Mouse (Mus musculus) forebrain, embryonic 16.5 days (tissue): Measurements from ENCODE around the gene Neil1. TPM values are rescaled to one million over a fixed set of nuclear protein-coding genes. Genes with fewer than 3 reads are reported as not detected.

Experiments used
- ATAC-seq: fragments of 200-750 bp; cut with Nextera tagmentation; 2 replicates; pipeline ENCODE4 v1.8.0; 2017; ENCODE audit warnings: mild to moderate bottlenecking, moderate library complexity
- H3K27ac ChIP-seq: fragments of 300-500 bp; sonication (generic); 2 replicates; pipeline ENCODE4 v1.5.1; 2014; ENCODE audit warnings: low read length, control low read depth
- H3K27me3 ChIP-seq: fragments of 300-500 bp; sonication (generic); replicated peaks from 2 replicates; pipeline ENCODE4 v1.6.1; 2014; ENCODE audit warnings: low read length; ENCODE audit not compliant: control insufficient read depth, insufficient read depth
- H3K36me3 ChIP-seq: fragments of 300-500 bp; sonication (generic); 2 replicates; pipeline ENCODE4 v1.6.1; 2014; ENCODE audit not compliant: control insufficient read depth, insufficient read depth
- H3K4me1 ChIP-seq: fragments of 300-500 bp; sonication (generic); replicated peaks from 2 replicates; pipeline ENCODE4 v1.6.1; 2014; ENCODE audit warnings: low read length; ENCODE audit not compliant: control insufficient read depth, insufficient read depth
- H3K4me2 ChIP-seq: fragments of 300-500 bp; sonication (generic); 2 replicates; pipeline ENCODE4 v1.6.1; 2014; ENCODE audit warnings: mild to moderate bottlenecking, low read length, control low read depth
- H3K4me3 ChIP-seq: fragments of 300-500 bp; sonication (generic); replicated peaks from 2 replicates; pipeline ENCODE4 v1.5.1; 2014; ENCODE audit warnings: mild to moderate bottlenecking, low read length, control low read depth
- H3K9ac ChIP-seq: fragments of 300-500 bp; sonication (generic); replicated peaks from 2 replicates; pipeline ENCODE4 v1.6.1; 2014; ENCODE audit warnings: low read depth, low read length, control low read depth
- H3K9me3 ChIP-seq: fragments of 300-500 bp; sonication (generic); 2 replicates; pipeline ENCODE4 v1.6.1; 2016; ENCODE audit warnings: low read length; ENCODE audit not compliant: control insufficient read depth
- WGBS: fragments of 180-500 bp; shearing (Covaris S2); extraction: QIAGEN DNeasy Blood & Tissue Kit; methylation state at CpG from one replicate; pipeline ENCODE4 v1.1.7; 2014; 5-methylcytosine and 5-hydroxymethylcytosine counted together
- polyA plus RNA-seq: library from polyadenylated mRNA; unstranded; fragments of >200 nt; fragmentation: Nextera tagmentation; extraction: Ambion mirVana; gene quantifications from 2 replicates; pipeline ENCODE4 v1.2.1, GENCODE M21; 2015

Gene Neil1
- polyA plus RNA-seq, 1 experiment from 2014 or later = 10.6 TPM

- no peak for ATAC-seq
- WGBS = 86% methylated on average over 11 of the region's 11 CpGs
- Histone ChIP-seq H3K27ac (no peak overlapping the region), H3K27me3 (no peaks in the 10 kb centered on the region), H3K4me2 (no peak overlapping the region), H3K4me3 (no peak overlapping the region), H3K9ac (no peak overlapping the region), H3K4me1 (peaks cover 6% of the 10 kb centered on the region), H3K36me3 (peaks cover 17% of the 10 kb centered on the region), H3K9me3 (no peaks in the 10 kb centered on the region)
Observed at GRCm38 (mm10) chr9:57143212-57143611, 4.9 kb downstream of the Neil1 start.

- Histone ChIP-seq H3K27ac (no peak overlapping the region), H3K9me3 (no peaks in the 10 kb centered on the region), H3K36me3 (peaks cover 22% of the 10 kb centered on the region), H3K27me3 (no peaks in the 10 kb centered on the region), H3K9ac (no peak overlapping the region), H3K4me2 (no peak overlapping the region), H3K4me1 (no peaks in the 10 kb centered on the region), H3K4me3 (no peak overlapping the region)
- ATAC-seq = no peak
- 91% methylated on average over 17 of the region's 17 CpGs for WGBS
Observed at GRCm38 (mm10) chr9:57141417-57142353, 6.4 kb downstream of the Neil1 start.

GRCm38 (mm10) chr9:57139571-57139970 lies 8.5 kb downstream of the Neil1 start:
- peaks cover 30% of the 10 kb centered on the region for H3K36me3 ChIP-seq
- ATAC-seq = no peak

GRCm38 (mm10) chr9:57139110-57139509 lies 9.0 kb downstream of the Neil1 start:
- Histone ChIP-seq H3K9ac (no peak overlapping the region), H3K4me2 (no peak overlapping the region), H3K4me3 (no peak overlapping the region), H3K4me1 (no peaks in the 10 kb centered on the region), H3K9me3 (no peaks in the 10 kb centered on the region), H3K27me3 (no peaks in the 10 kb centered on the region), H3K36me3 (peaks cover 30% of the 10 kb centered on the region), H3K27ac (no peak overlapping the region)
- 90% methylated on average over 9 of the region's 9 CpGs for WGBS
- ATAC-seq = no peak

More at GRCm38 (mm10) chr9:57139571-57139970, 8.5 kb downstream of the Neil1 start:
- 73% methylated on average over 4 of the region's 5 CpGs for WGBS
- Histone ChIP-seq H3K27me3 (no peaks in the 10 kb centered on the region), H3K4me2 (no peak overlapping the region), H3K27ac (no peak overlapping the region), H3K9me3 (no peaks in the 10 kb centered on the region), H3K4me1 (no peaks in the 10 kb centered on the region), H3K4me3 (no peak overlapping the region), H3K9ac (no peak overlapping the region)

GRCm38 (mm10) chr9:57138507-57138906 lies 9.6 kb downstream of the Neil1 start:
- Histone ChIP-seq H3K4me3 (no peak overlapping the region), H3K9ac (no peak overlapping the region), H3K4me1 (no peaks in the 10 kb centered on the region), H3K36me3 (peaks cover 30% of the 10 kb centered on the region), H3K9me3 (no peaks in the 10 kb centered on the region), H3K27me3 (no peaks in the 10 kb centered on the region), H3K4me2 (no peak overlapping the region), H3K27ac (no peak overlapping the region)
- WGBS = 91% methylated on average over 6 of the region's 6 CpGs
- ATAC-seq = no peak

- ATAC-seq = no peak
- Histone ChIP-seq H3K27me3 (no peaks in the 10 kb centered on the region), H3K36me3 (peaks cover 30% of the 10 kb centered on the region), H3K4me3 (no peak overlapping the region), H3K9ac (no peak overlapping the region), H3K4me2 (no peak overlapping the region), H3K27ac (no peak overlapping the region), H3K9me3 (no peaks in the 10 kb centered on the region), H3K4me1 (no peaks in the 10 kb centered on the region)
- WGBS = 95% methylated on average over 9 of the region's 9 CpGs
Observed at GRCm38 (mm10) chr9:57137777-57138176, 10.3 kb downstream of the Neil1 start.

GRCm38 (mm10) chr9:57137246-57137645 lies 10.9 kb downstream of the Neil1 start:
- H3K27me3 ChIP-seq = no peaks in the 10 kb centered on the region
- H3K4me2 ChIP-seq = no peak overlapping the region
- no peaks in the 10 kb centered on the region for H3K9me3 ChIP-seq
- no peaks in the 10 kb centered on the region for H3K4me1 ChIP-seq
- WGBS = 85% methylated on average over 6 of the region's 6 CpGs
- peaks cover 30% of the 10 kb centered on the region for H3K36me3 ChIP-seq
- no peak overlapping the region for H3K4me3 ChIP-seq
- no peak for ATAC-seq
- no peak overlapping the region for H3K27ac ChIP-seq
- no peak overlapping the region for H3K9ac ChIP-seq

GRCm38 (mm10) chr9:57130577-57131433 lies 17.3 kb downstream of the Neil1 start, which contains the start of gene Man2c1:
Gene Man2c1 (plus strand): TSS chr9:57130690.
- H3K4me2 ChIP-seq = peak within 1 kb of the TSS; percentile 58
- under 1% methylated on average over 58 of the region's 58 CpGs for WGBS
- ATAC-seq = peak; percentile 91

GRCm38 (mm10) chr9:57129641-57130040 lies 18.5 kb downstream of the Neil1 start:
- Histone ChIP-seq H3K4me2 (peak overlapping the region; percentile 58), H3K9me3 (no peaks in the 10 kb centered on the region), H3K36me3 (peaks cover 7% of the 10 kb centered on the region), H3K27me3 (no peaks in the 10 kb centered on the region), H3K4me3 (no peak overlapping the region; the same call in 1 of the 2 replicates), H3K4me1 (peaks cover 13% of the 10 kb centered on the region), H3K27ac (no peak overlapping the region), H3K9ac (no peak overlapping the region)
- ATAC-seq = no peak

More at GRCm38 (mm10) chr9:57130577-57131433, 17.3 kb downstream of the Neil1 start, which contains the start of gene Man2c1:
- peaks cover 13% of the 10 kb centered on the region for H3K4me1 ChIP-seq
- peak within 1 kb of the TSS; percentile 77 for H3K4me3 ChIP-seq
- peak within 1 kb of the TSS; percentile 72 for H3K9ac ChIP-seq
- H3K9me3 ChIP-seq = no peaks in the 10 kb centered on the region
- no peaks in the 10 kb centered on the region for H3K27me3 ChIP-seq
- peaks cover 10% of the 10 kb centered on the region for H3K36me3 ChIP-seq
- H3K27ac ChIP-seq = peak within 1 kb of the TSS; percentile 95
